Comparison of ENCODE assay signal across 22 mouse cellular contexts in genomic region chr9:77568789-77569506, GRCm38 (mm10). TPM values are rescaled to one million over a fixed set of nuclear protein-coding genes. Genes with fewer than 3 reads are reported as not detected.
DNase-seq lines count a peak whose midpoint lies in the region; ATAC-seq and TF ChIP-seq lines count a peak whose summit lies in the region.
"Had no signal": no experiment of that assay in that cellular context is flagged by ENCODE, and none has a peak within 500 bp of the region (broad histone marks: within the 10 kb centered on the region; RNA-seq: fewer than 3 reads in every experiment).

No protein-coding gene starts in this region.

- H3K4me3 ChIP-seq in hindbrain, embryonic 16.5 days (ENCODE audit: low read length): no peak overlapping the region
- no peak overlapping the region for H3K4me3 ChIP-seq in hindbrain, embryonic 12.5 days
- no peak overlapping the region for H3K4me3 ChIP-seq in midbrain, embryonic 12.5 days
- no peak overlapping the region for H3K4me3 ChIP-seq in midbrain, postnatal 0 days (ENCODE audit: low read depth, low read length)
- H3K4me3 ChIP-seq in forebrain, embryonic 16.5 days (replicated peaks; ENCODE audit: low read length): no peak overlapping the region
- H3K4me3 ChIP-seq: embryonic facial prominence, embryonic 10.5 days; heart, adult 2 months; lung, embryonic 15.5 days had no signal

- no peaks in the 10 kb centered on the region for H3K4me1 ChIP-seq in hindbrain, embryonic 16.5 days (ENCODE audit: control insufficient read depth, insufficient read depth, low read depth, low read length)
- no peaks in the 10 kb centered on the region for H3K4me1 ChIP-seq in hindbrain, embryonic 12.5 days
- peaks cover 7% of the 10 kb centered on the region for H3K4me1 ChIP-seq in midbrain, embryonic 12.5 days
- H3K4me1 ChIP-seq in midbrain, postnatal 0 days (ENCODE audit: insufficient read depth, low read length): no peaks in the 10 kb centered on the region
- peaks cover 5% of the 10 kb centered on the region; the same call in 1 of the 2 replicates for H3K4me1 ChIP-seq in forebrain, embryonic 16.5 days (replicated peaks; ENCODE audit: control insufficient read depth, insufficient read depth, low read length)
- H3K4me1 ChIP-seq: lung, embryonic 15.5 days had no signal

- H3K27ac ChIP-seq in hindbrain, embryonic 16.5 days (ENCODE audit: low read depth, low read length): no peak overlapping the region
- no peak overlapping the region for H3K27ac ChIP-seq in hindbrain, embryonic 12.5 days
- H3K27ac ChIP-seq in midbrain, embryonic 12.5 days (replicated peaks): 0 out of 2 replicates have a peak overlapping the region, but pooled peaks have one; percentile 6
- H3K27ac ChIP-seq in midbrain, postnatal 0 days (ENCODE audit: low read depth, low read length): no peak overlapping the region
- no peak overlapping the region for H3K27ac ChIP-seq in forebrain, embryonic 16.5 days (ENCODE audit: low read length)
- H3K27ac ChIP-seq: embryonic facial prominence, embryonic 10.5 days; heart, adult 2 months; liver, embryonic 14.5 days; lung, embryonic 15.5 days had no signal

- no peaks in the 10 kb centered on the region for H3K9me3 ChIP-seq in hindbrain, embryonic 16.5 days (ENCODE audit: control insufficient read depth, low read length)
- no peaks in the 10 kb centered on the region for H3K9me3 ChIP-seq in hindbrain, embryonic 12.5 days (replicated peaks)
- H3K9me3 ChIP-seq in midbrain, embryonic 12.5 days: no peaks in the 10 kb centered on the region
- no peaks in the 10 kb centered on the region for H3K9me3 ChIP-seq in midbrain, postnatal 0 days (ENCODE audit: low read length)
- no peaks in the 10 kb centered on the region for H3K9me3 ChIP-seq in forebrain, embryonic 16.5 days (ENCODE audit: control insufficient read depth, low read length)
- H3K9me3 ChIP-seq: embryonic facial prominence, embryonic 10.5 days; lung, embryonic 15.5 days had no signal

- WGBS in hindbrain, embryonic 16.5 days: 29% methylated on average over 13 of the region's 13 CpGs
- 39% methylated on average over 13 of the region's 13 CpGs for WGBS in hindbrain, embryonic 12.5 days
- 15% methylated on average over 13 of the region's 13 CpGs for WGBS in midbrain, embryonic 12.5 days
- 17% methylated on average over 13 of the region's 13 CpGs for WGBS in midbrain, postnatal 0 days
- 14% methylated on average over 13 of the region's 13 CpGs for WGBS in forebrain, embryonic 16.5 days

- H3K4me2 ChIP-seq in hindbrain, embryonic 16.5 days (ENCODE audit: low read length): no peak overlapping the region
- H3K4me2 ChIP-seq in hindbrain, embryonic 12.5 days (replicated peaks): no peak overlapping the region
- peak overlapping the region; percentile 22 for H3K4me2 ChIP-seq in midbrain, embryonic 12.5 days (replicated peaks)
- H3K4me2 ChIP-seq in midbrain, postnatal 0 days (ENCODE audit: low read depth, low read length, poor library complexity, severe bottlenecking): no peak overlapping the region
- H3K4me2 ChIP-seq in forebrain, embryonic 16.5 days (ENCODE audit: low read length): no peak overlapping the region
- H3K4me2 ChIP-seq: lung, embryonic 15.5 days had no signal

- no peaks in the 10 kb centered on the region; the same call in 1 of the 2 replicates for H3K27me3 ChIP-seq in hindbrain, embryonic 16.5 days (replicated peaks; ENCODE audit: control insufficient read depth, insufficient read depth, low read length)
- no peaks in the 10 kb centered on the region for H3K27me3 ChIP-seq in hindbrain, embryonic 12.5 days
- H3K27me3 ChIP-seq in midbrain, embryonic 12.5 days: peaks cover 5% of the 10 kb centered on the region; the same call in 1 of the 2 replicates
- H3K27me3 ChIP-seq in midbrain, postnatal 0 days (ENCODE audit: insufficient read depth, low read length): no peaks in the 10 kb centered on the region
- no peaks in the 10 kb centered on the region for H3K27me3 ChIP-seq in forebrain, embryonic 16.5 days (replicated peaks; ENCODE audit: control insufficient read depth, insufficient read depth, low read length)
- H3K27me3 ChIP-seq: lung, embryonic 15.5 days had no signal

- ATAC-seq in hindbrain, embryonic 16.5 days: 0 out of 2 replicates have a peak, but pooled peaks have one; percentile 11
- ATAC-seq in hindbrain, embryonic 12.5 days (ENCODE audit: low FRiP score): no peak
- ATAC-seq in midbrain, embryonic 12.5 days (ENCODE audit: low FRiP score, low read depth): peak; percentile 58
- ATAC-seq in midbrain, postnatal 0 days (ENCODE audit: low FRiP score): no peak
- peak; percentile 97 for ATAC-seq in forebrain, embryonic 16.5 days
- ATAC-seq: activated CD4-positive, CD25-positive, alpha-beta regulatory T cell, adult 4 months; CD4-positive, CD25-positive, alpha-beta regulatory T cell, adult 4 months had no signal

- H3K36me3 ChIP-seq in hindbrain, embryonic 16.5 days (ENCODE audit: control insufficient read depth, insufficient read depth, low read length): no peaks in the 10 kb centered on the region
- no peaks in the 10 kb centered on the region for H3K36me3 ChIP-seq in hindbrain, embryonic 12.5 days
- no peaks in the 10 kb centered on the region for H3K36me3 ChIP-seq in midbrain, embryonic 12.5 days
- no peaks in the 10 kb centered on the region for H3K36me3 ChIP-seq in midbrain, postnatal 0 days (ENCODE audit: insufficient read depth, low read length)
- H3K36me3 ChIP-seq in forebrain, embryonic 16.5 days (ENCODE audit: control insufficient read depth, insufficient read depth): no peaks in the 10 kb centered on the region
- H3K36me3 ChIP-seq: embryonic facial prominence, embryonic 10.5 days; lung, embryonic 15.5 days had no signal

- no peak for DNase-seq in midbrain, postnatal 0 days (ENCODE audit: low spot score)
- no peak for DNase-seq in urinary bladder, postnatal 4 days (ENCODE audit: low spot score in 2 of 2)
- DNase-seq in urinary bladder, postnatal 25 days (ENCODE audit: low spot score): no peak
- DNase-seq: adrenal gland, postnatal 10 days; cerebellum, adult 11-12 months; cerebellum, postnatal 36 days; gastrocnemius, postnatal 25 days; heart, adult 2 months; heart, postnatal 4 days; kidney, adult 2 months; layer of hippocampus, postnatal 36 days; lung, postnatal 4 days; right cerebral cortex, postnatal 4 days had no signal

- TF ChIP-seq CTCF in midbrain, postnatal 0 days (IDR thresholded peaks at IDR 0.05): no peak

- no peak overlapping the region for H3K9ac ChIP-seq in hindbrain, embryonic 16.5 days (ENCODE audit: low read depth, low read length)
- no peak overlapping the region for H3K9ac ChIP-seq in hindbrain, embryonic 12.5 days
- no peak overlapping the region for H3K9ac ChIP-seq in midbrain, embryonic 12.5 days (replicated peaks)
- no peak overlapping the region for H3K9ac ChIP-seq in midbrain, postnatal 0 days (replicated peaks; ENCODE audit: low read length, poor library complexity, severe bottlenecking)
- H3K9ac ChIP-seq in forebrain, embryonic 16.5 days (replicated peaks; ENCODE audit: low read depth, low read length): no peak overlapping the region
- H3K9ac ChIP-seq: liver, embryonic 14.5 days; lung, embryonic 15.5 days had no signal

RNA-seq across cellular contexts. Expression of gene Lrrc1, which starts 24.3 kb away (rescaled TPM):
- polyA plus RNA-seq in hindbrain, embryonic 16.5 days (2015; fragmentation: Nextera tagmentation; extraction: Ambion mirVana): 5.0 and 5.5 TPM in 2 replicates
- polyA plus RNA-seq in hindbrain, embryonic 12.5 days (2016; fragmentation: Nextera tagmentation; extraction: Ambion mirVana): 8.7 and 11.2 TPM in 2 replicates
- polyA plus RNA-seq in midbrain, embryonic 12.5 days (2016; fragmentation: Nextera tagmentation; extraction: Ambion mirVana): 6.9 and 7.9 TPM in 2 replicates
- 19.1 and 38.6 TPM in 2 replicates for total RNA-seq in midbrain, postnatal 0 days (2014; rRNA removed)
- polyA plus RNA-seq in midbrain, postnatal 0 days (2015; fragmentation: Nextera tagmentation; extraction: Ambion mirVana): 4.2 and 4.6 TPM in 2 replicates
- 7.7 and 9.3 TPM in 2 replicates for polyA plus RNA-seq in forebrain, embryonic 16.5 days (2015; fragmentation: Nextera tagmentation; extraction: Ambion mirVana)

Comparison
In these comparisons a context has a peak if more than half of its experiments do, and no peak if none do; other contexts are left out.
1. ATAC-seq: peak in hindbrain, embryonic 16.5 days (single experiment), midbrain, embryonic 12.5 days (single experiment) and forebrain, embryonic 16.5 days (single experiment); none in hindbrain, embryonic 12.5 days (single experiment) and midbrain, postnatal 0 days (single experiment).